Mouse (Mus musculus): ENCODE measurements around the gene Creb1. TPM values are rescaled to one million over a fixed set of nuclear protein-coding genes. Genes with fewer than 3 reads are reported as not detected.

The Creb1 gene
- polyA plus RNA-seq (2015; fragmentation: Nextera tagmentation; extraction: Ambion mirVana) = 29.0 and 30.2 TPM in 2 replicates

GRCm38 (mm10) chr1:64532589-64533470 is at the start of gene Creb1:
Gene Creb1 (plus strand): TSS chr1:64532645.
- Histone ChIP-seq H3K4me1 (peaks cover 17% of the 10 kb centered on the region; the same call in 1 of the 2 replicates), H3K4me3 (replicated peaks) (peak within 1 kb of the TSS; percentile 81), H3K27me3 (no peaks in the 10 kb centered on the region), H3K4me2 (replicated peaks) (peak within 1 kb of the TSS; percentile 85), H3K36me3 (no peaks in the 10 kb centered on the region), H3K27ac (replicated peaks) (peak within 1 kb of the TSS; percentile 100), H3K9ac (peak within 1 kb of the TSS; percentile 97), H3K9me3 (replicated peaks) (no peaks in the 10 kb centered on the region)
- under 1% methylated on average over 85 of the region's 119 CpGs for WGBS
- ATAC-seq (ENCODE audit: insufficient number of reproducible peaks, low FRiP score, low TSS enrichment, low read depth) = peak; percentile 99

- H3K36me3 ChIP-seq = no peaks in the 10 kb centered on the region
- H3K4me3 ChIP-seq (replicated peaks) = no peak overlapping the region
- H3K27me3 ChIP-seq = no peaks in the 10 kb centered on the region
- H3K4me2 ChIP-seq (replicated peaks) = no peak overlapping the region
- ATAC-seq (ENCODE audit: insufficient number of reproducible peaks, low FRiP score, low TSS enrichment, low read depth) = no peak
- H3K9ac ChIP-seq = no peak overlapping the region
- no peaks in the 10 kb centered on the region for H3K9me3 ChIP-seq (replicated peaks)
- H3K4me1 ChIP-seq = no peaks in the 10 kb centered on the region
- WGBS = 29% methylated on average over 4 of the region's 4 CpGs
- H3K27ac ChIP-seq (replicated peaks) = no peak overlapping the region
Measured at GRCm38 (mm10) chr1:64488521-64489029, 43.9 kb upstream of the Creb1 start.

- H3K27me3 ChIP-seq = no peaks in the 10 kb centered on the region
- no peak for ATAC-seq (ENCODE audit: insufficient number of reproducible peaks, low FRiP score, low TSS enrichment, low read depth)
- H3K27ac ChIP-seq (replicated peaks) = no peak overlapping the region
- no peaks in the 10 kb centered on the region for H3K9me3 ChIP-seq (replicated peaks)
- H3K4me2 ChIP-seq (replicated peaks) = no peak overlapping the region
- no peak overlapping the region for H3K4me3 ChIP-seq (replicated peaks)
- H3K4me1 ChIP-seq = no peaks in the 10 kb centered on the region
- no peak overlapping the region for H3K9ac ChIP-seq
- H3K36me3 ChIP-seq = no peaks in the 10 kb centered on the region
Measured at GRCm38 (mm10) chr1:64496803-64497202, 35.6 kb upstream of the Creb1 start.

- H3K9me3 ChIP-seq (replicated peaks) = no peaks in the 10 kb centered on the region
- H3K36me3 ChIP-seq = no peaks in the 10 kb centered on the region
- H3K4me2 ChIP-seq (replicated peaks) = no peak overlapping the region
- H3K9ac ChIP-seq = no peak overlapping the region
- no peak overlapping the region for H3K27ac ChIP-seq (replicated peaks)
- H3K4me3 ChIP-seq (replicated peaks) = no peak overlapping the region
- no peaks in the 10 kb centered on the region for H3K27me3 ChIP-seq
- ATAC-seq (ENCODE audit: insufficient number of reproducible peaks, low FRiP score, low TSS enrichment, low read depth) = no peak
- no peaks in the 10 kb centered on the region for H3K4me1 ChIP-seq
Measured at GRCm38 (mm10) chr1:64501382-64502140, 30.9 kb upstream of the Creb1 start.

GRCm38 (mm10) chr1:64508479-64509096 is 23.9 kb upstream of the Creb1 start:
- no peaks in the 10 kb centered on the region for H3K9me3 ChIP-seq (replicated peaks)
- 76% methylated on average over 7 of the region's 7 CpGs for WGBS
- no peaks in the 10 kb centered on the region for H3K27me3 ChIP-seq
- H3K9ac ChIP-seq = no peak overlapping the region
- H3K4me2 ChIP-seq (replicated peaks) = no peak overlapping the region
- no peak overlapping the region for H3K27ac ChIP-seq (replicated peaks)
- no peaks in the 10 kb centered on the region for H3K36me3 ChIP-seq
- H3K4me1 ChIP-seq = no peaks in the 10 kb centered on the region
- no peak for ATAC-seq (ENCODE audit: insufficient number of reproducible peaks, low FRiP score, low TSS enrichment, low read depth)
- no peak overlapping the region for H3K4me3 ChIP-seq (replicated peaks)

- 29% methylated on average over 1 of the region's 1 CpGs for WGBS
- Histone ChIP-seq H3K36me3 (no peaks in the 10 kb centered on the region), H3K27ac (replicated peaks) (no peak overlapping the region), H3K4me1 (no peaks in the 10 kb centered on the region), H3K9ac (no peak overlapping the region), H3K4me3 (replicated peaks) (no peak overlapping the region), H3K4me2 (replicated peaks) (no peak overlapping the region), H3K27me3 (no peaks in the 10 kb centered on the region), H3K9me3 (replicated peaks) (no peaks in the 10 kb centered on the region)
- no peak for ATAC-seq (ENCODE audit: insufficient number of reproducible peaks, low FRiP score, low TSS enrichment, low read depth)
Measured at GRCm38 (mm10) chr1:64509678-64510077, 22.8 kb upstream of the Creb1 start.

- H3K9ac ChIP-seq = no peak overlapping the region
- no peak overlapping the region for H3K4me2 ChIP-seq (replicated peaks)
- H3K4me3 ChIP-seq (replicated peaks) = no peak overlapping the region
- no peak for ATAC-seq (ENCODE audit: insufficient number of reproducible peaks, low FRiP score, low TSS enrichment, low read depth)
- H3K36me3 ChIP-seq = no peaks in the 10 kb centered on the region
- no peaks in the 10 kb centered on the region for H3K27me3 ChIP-seq
- WGBS = 88% methylated on average over 7 of the region's 7 CpGs
- no peaks in the 10 kb centered on the region for H3K9me3 ChIP-seq (replicated peaks)
- H3K27ac ChIP-seq (replicated peaks) = no peak overlapping the region
- no peaks in the 10 kb centered on the region for H3K4me1 ChIP-seq
Measured at GRCm38 (mm10) chr1:64514184-64514583, 18.3 kb upstream of the Creb1 start.

- Histone ChIP-seq H3K4me1 (no peaks in the 10 kb centered on the region), H3K4me2 (replicated peaks) (no peak overlapping the region), H3K36me3 (no peaks in the 10 kb centered on the region), H3K4me3 (replicated peaks) (no peak overlapping the region), H3K27me3 (no peaks in the 10 kb centered on the region), H3K9me3 (replicated peaks) (no peaks in the 10 kb centered on the region), H3K9ac (no peak overlapping the region), H3K27ac (replicated peaks) (no peak overlapping the region)
- no peak for ATAC-seq (ENCODE audit: insufficient number of reproducible peaks, low FRiP score, low TSS enrichment, low read depth)
- 74% methylated on average over 3 of the region's 3 CpGs for WGBS
Measured at GRCm38 (mm10) chr1:64516593-64516992, 15.9 kb upstream of the Creb1 start.

- H3K9me3 ChIP-seq (replicated peaks) = no peaks in the 10 kb centered on the region
- WGBS = 72% methylated on average over 3 of the region's 3 CpGs
- no peak for ATAC-seq (ENCODE audit: insufficient number of reproducible peaks, low FRiP score, low TSS enrichment, low read depth)
- H3K27me3 ChIP-seq = no peaks in the 10 kb centered on the region
- no peak overlapping the region for H3K4me2 ChIP-seq (replicated peaks)
- no peak overlapping the region for H3K4me3 ChIP-seq (replicated peaks)
- H3K4me1 ChIP-seq = no peaks in the 10 kb centered on the region
- no peaks in the 10 kb centered on the region for H3K36me3 ChIP-seq
- no peak overlapping the region for H3K9ac ChIP-seq
- no peak overlapping the region for H3K27ac ChIP-seq (replicated peaks)
Measured at GRCm38 (mm10) chr1:64518480-64518879, 14.0 kb upstream of the Creb1 start.

- H3K27ac ChIP-seq (replicated peaks) = no peak overlapping the region
- no peaks in the 10 kb centered on the region for H3K9me3 ChIP-seq (replicated peaks)
- no peaks in the 10 kb centered on the region for H3K4me1 ChIP-seq
- ATAC-seq (ENCODE audit: insufficient number of reproducible peaks, low FRiP score, low TSS enrichment, low read depth) = no peak
- 65% methylated on average over 1 of the region's 1 CpGs for WGBS
- no peaks in the 10 kb centered on the region for H3K27me3 ChIP-seq
- H3K4me2 ChIP-seq (replicated peaks) = no peak overlapping the region
- H3K4me3 ChIP-seq (replicated peaks) = no peak overlapping the region
- H3K36me3 ChIP-seq = no peaks in the 10 kb centered on the region
- H3K9ac ChIP-seq = no peak overlapping the region
Measured at GRCm38 (mm10) chr1:64519345-64519744, 13.1 kb upstream of the Creb1 start.

- no peak for ATAC-seq (ENCODE audit: insufficient number of reproducible peaks, low FRiP score, low TSS enrichment, low read depth)
- no peak overlapping the region for H3K27ac ChIP-seq (replicated peaks)
- H3K4me1 ChIP-seq = no peaks in the 10 kb centered on the region
- no peaks in the 10 kb centered on the region for H3K27me3 ChIP-seq
- H3K9me3 ChIP-seq (replicated peaks) = no peaks in the 10 kb centered on the region
- H3K4me2 ChIP-seq (replicated peaks) = no peak overlapping the region
- no peak overlapping the region for H3K9ac ChIP-seq
- no peaks in the 10 kb centered on the region for H3K36me3 ChIP-seq
- no peak overlapping the region for H3K4me3 ChIP-seq (replicated peaks)
- WGBS = 54% methylated on average over 1 of the region's 1 CpGs
Measured at GRCm38 (mm10) chr1:64519901-64520300, 12.5 kb upstream of the Creb1 start.

All from embryonic facial prominence, embryonic 15.5 days (tissue).